Mouse (Mus musculus) MEL (cell line): ENCODE data around the gene Lix1l. TPM values are rescaled to one million over a fixed set of nuclear protein-coding genes. Genes with fewer than 3 reads are reported as not detected.

ENCODE experiments used
- DNase-seq: peaks from one replicate; pipeline ENCODE4 v3.0.0; 2011; ENCODE audit warnings: low read depth, low spot score
- H3K27ac ChIP-seq: 2 replicates; pipeline ENCODE4 v1.5.1; 2012; ENCODE audit warnings: low read depth, mild to moderate bottlenecking, control low read depth, low read length, moderate library complexity; ENCODE audit not compliant: control insufficient read depth
- H3K27me3 ChIP-seq, 2 experiments: fragments of 150-350 bp in 1 of 2; sonication (generic) in 1 of 2; 2 replicates each; pipeline ENCODE4 v1.6.1; 2012; ENCODE audit warnings: low read length in 2 of 2, mild to moderate bottlenecking in 2 of 2, improper control_type of control experiment in 1 of 2, moderate library complexity in 1 of 2; ENCODE audit not compliant: insufficient read depth in 2 of 2, control insufficient read depth in 1 of 2
- H3K36me3 ChIP-seq, 2 experiments: 2 replicates each; pipeline ENCODE4 v1.6.1; 2012 to 2014; ENCODE audit warnings: low read length in 2 of 2, improper control_type of control experiment in 1 of 2, inconsistent platforms in 1 of 2, mild to moderate bottlenecking in 1 of 2; ENCODE audit not compliant: insufficient read depth in 2 of 2, control insufficient read depth in 1 of 2
- H3K4me1 ChIP-seq, 2 experiments: fragments of 150-350 bp in 1 of 2; sonication (generic) in 1 of 2; 2 replicates each; pipeline ENCODE4 v1.6.1; 2012; ENCODE audit warnings: low read length in 2 of 2, improper control_type of control experiment in 1 of 2, mild to moderate bottlenecking in 1 of 2; ENCODE audit not compliant: insufficient read depth in 2 of 2, control insufficient read depth in 1 of 2
- H3K4me3 ChIP-seq, 2 experiments: fragments of 150-350 bp in 1 of 2; sonication (generic) in 1 of 2; 2 replicates each; pipeline ENCODE4 v1.5.1; 2012; ENCODE audit warnings: low read depth in 2 of 2, low read length in 2 of 2, mild to moderate bottlenecking in 2 of 2, moderate library complexity in 2 of 2, control low read depth in 1 of 2, improper control_type of control experiment in 1 of 2; ENCODE audit not compliant: control insufficient read depth in 1 of 2, insufficient read depth in 1 of 2
- H3K79me2 ChIP-seq: 2 replicates; pipeline ENCODE4 v1.6.1; 2012; ENCODE audit warnings: mild to moderate bottlenecking, low read length, moderate library complexity; ENCODE audit not compliant: control insufficient read depth, poor library complexity, insufficient read depth
- H3K9ac ChIP-seq: 2 replicates; pipeline ENCODE4 v1.6.1; 2012; ENCODE audit warnings: low read depth, mild to moderate bottlenecking, control low read depth, low read length, moderate library complexity; ENCODE audit not compliant: control insufficient read depth, poor library complexity, severe bottlenecking
- H3K9me3 ChIP-seq: fragments of 150-350 bp; sonication (generic); replicated peaks from 2 replicates; pipeline ENCODE4 v1.6.1; 2012; ENCODE audit warnings: mild to moderate bottlenecking, low read length, improper control_type of control experiment, moderate library complexity; ENCODE audit not compliant: insufficient read depth
- CHD1 ChIP-seq: IDR thresholded peaks from 2 replicates; pipeline ENCODE4 v1.6.1; 2012; ENCODE audit warnings: low read depth, mild to moderate bottlenecking, inconsistent platforms, low read length, improper control_type of control experiment
- CHD2 ChIP-seq: IDR thresholded peaks from 2 replicates; pipeline ENCODE4 v1.6.1; 2011; ENCODE audit warnings: low read length, improper control_type of control experiment
- CTCF ChIP-seq, 3 experiments: IDR thresholded peaks in 2 of 3; conservative IDR thresholded peaks in 1 of 3; 2 replicates each; pipeline ENCODE4 v1.5.1; 2011 to 2012; ENCODE audit warnings: low read length in 3 of 3, low read depth in 2 of 3, mild to moderate bottlenecking in 2 of 3, improper control_type of control experiment in 1 of 3, inconsistent platforms in 1 of 3, mixed read lengths in 1 of 3, moderate library complexity in 1 of 3; ENCODE audit not compliant: control insufficient read depth in 1 of 3, insufficient read depth in 1 of 3, poor library complexity in 1 of 3, severe bottlenecking in 1 of 3
- E2F4 ChIP-seq: IDR thresholded peaks from 2 replicates; pipeline ENCODE4 v1.6.1; 2011; ENCODE audit warnings: low read depth, low read length, improper control_type of control experiment, borderline replicate concordance
- ETS1 ChIP-seq: IDR thresholded peaks from 2 replicates; pipeline ENCODE4 v1.6.1; 2012; ENCODE audit warnings: low read depth, mild to moderate bottlenecking, inconsistent platforms, low read length, improper control_type of control experiment, moderate library complexity
- JUND ChIP-seq: IDR thresholded peaks from 2 replicates; pipeline ENCODE4 v1.6.1; 2011; ENCODE audit warnings: low read depth, mild to moderate bottlenecking, improper control_type of control experiment, low read length
- MAZ ChIP-seq: IDR thresholded peaks from 2 replicates; pipeline ENCODE4 v1.6.1; 2012; ENCODE audit warnings: low read depth, mild to moderate bottlenecking, inconsistent platforms, low read length, improper control_type of control experiment
- MEF2A ChIP-seq: IDR thresholded peaks from 2 replicates; pipeline ENCODE4 v1.6.1; 2014; ENCODE audit warnings: low read depth, mild to moderate bottlenecking, inconsistent platforms, low read length, improper control_type of control experiment; ENCODE audit not compliant: poor library complexity, insufficient replicate concordance, severe bottlenecking; ENCODE audit errors: extremely low read depth
- MXI1 ChIP-seq: IDR thresholded peaks from 2 replicates; pipeline ENCODE4 v1.6.1; 2011; ENCODE audit warnings: mild to moderate bottlenecking, low read depth, low read length, improper control_type of control experiment
- MYC ChIP-seq: IDR thresholded peaks from 2 replicates; pipeline ENCODE4 v1.6.1; 2011; ENCODE audit warnings: low read depth, mild to moderate bottlenecking, low read length, improper control_type of control experiment, moderate library complexity
- POLR2AphosphoS2 ChIP-seq: IDR thresholded peaks from 2 replicates; pipeline ENCODE4 v1.6.1; 2011; ENCODE audit warnings: low read length, improper control_type of control experiment
- RCOR1 ChIP-seq: IDR thresholded peaks from 2 replicates; pipeline ENCODE4 v1.6.1; 2012; ENCODE audit warnings: low read depth, mild to moderate bottlenecking, inconsistent platforms, low read length, improper control_type of control experiment
- SMC3 ChIP-seq: IDR thresholded peaks from 2 replicates; pipeline ENCODE4 v1.6.1; 2011; ENCODE audit warnings: low read depth, low read length, improper control_type of control experiment
- TAL1 ChIP-seq: IDR thresholded peaks from 2 replicates; pipeline ENCODE4 v1.6.1; 2012; ENCODE audit warnings: mild to moderate bottlenecking, inconsistent platforms, low read length, moderate library complexity, mixed read lengths
- TBP ChIP-seq: IDR thresholded peaks from 2 replicates; pipeline ENCODE4 v1.8.0; 2011; ENCODE audit warnings: low read depth, low read length, improper control_type of control experiment
- TCF12 ChIP-seq: IDR thresholded peaks from 2 replicates; pipeline ENCODE4 v1.6.1; 2014; ENCODE audit warnings: low read depth, mild to moderate bottlenecking, inconsistent platforms, low read length, improper control_type of control experiment, moderate library complexity
- ZC3H11A ChIP-seq: IDR thresholded peaks from 2 replicates; pipeline ENCODE4 v1.6.1; 2012; ENCODE audit warnings: low read depth, mild to moderate bottlenecking, inconsistent platforms, low read length, improper control_type of control experiment
- ZMIZ1 ChIP-seq: IDR thresholded peaks from 2 replicates; pipeline ENCODE4 v1.6.1; 2012; ENCODE audit warnings: low read depth, mild to moderate bottlenecking, inconsistent platforms, low read length, improper control_type of control experiment, moderate library complexity
- polyA plus RNA-seq, 2 experiments: library from polyadenylated mRNA; stranded (reverse) in 1 of 2; unstranded in 1 of 2; fragments of >175 nt in 1 of 2; fragments of >200 nt in 1 of 2; gene quantifications; 2 replicates each; pipeline versions ENCODE4 v1.2.1 to v1.2.4; 2012; ENCODE audit warnings: low replicate concordance in 2 of 2, low read depth in 1 of 2; ENCODE audit not compliant: insufficient read length in 2 of 2, insufficient read depth in 1 of 2, missing spikeins in 1 of 2
- total RNA-seq: library from RNA; depleted of rRNA; stranded (reverse); fragments of 300-350 nt; gene quantifications from 2 replicates; pipeline ENCODE4 v1.2.3, GENCODE M21; 2012

The Lix1l gene
- total and polyA plus RNA-seq, 3 experiments: 5.4 to 17.0 TPM; not detected in 1

DNA sequence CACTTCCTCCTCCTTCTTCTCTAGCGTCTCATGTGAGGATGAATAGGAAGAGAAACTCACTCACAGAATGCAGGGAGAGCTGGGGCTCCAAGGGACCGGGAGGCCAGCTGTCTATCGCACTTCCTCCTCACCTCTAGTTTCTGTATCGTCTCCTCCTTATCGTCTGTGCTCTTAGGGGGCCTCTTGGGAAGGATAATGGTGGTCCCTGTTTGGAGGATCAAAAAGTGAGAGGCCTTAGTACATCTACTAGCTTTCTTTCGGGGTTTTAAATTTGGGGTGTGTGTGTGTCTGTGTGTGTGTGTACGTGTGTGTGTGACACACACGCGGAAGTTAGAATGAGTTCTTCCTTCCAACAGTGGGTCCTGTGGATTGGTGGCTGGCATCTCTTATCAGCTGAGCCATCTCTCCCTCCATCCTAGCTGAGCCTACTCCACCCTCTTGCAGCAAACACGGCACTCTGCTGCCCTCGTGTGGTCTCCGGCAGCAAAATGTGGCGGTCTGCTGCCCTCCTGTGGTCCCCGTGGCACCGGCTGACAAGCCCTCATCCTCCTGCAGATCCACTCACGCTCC lies 21.0 kb upstream of the Lix1l start (continued):
- peak in 1 of 3 experiments; percentile 99; a peak in 4 of 6 replicates for TF ChIP-seq CTCF (IDR thresholded peaks at IDR 0.05 in 2 of 3, conservative IDR thresholded peaks at IDR 0.05 in 1 of 3; ENCODE audit: control insufficient read depth in 1 of 3, insufficient read depth in 1 of 3, low read depth in 2 of 3, low read length in 3 of 3, poor library complexity in 1 of 3, severe bottlenecking in 1 of 3)
- no peak for TF ChIP-seq CHD1
- peak; percentile 73 for TF ChIP-seq TBP
- peak; percentile 92 for TF ChIP-seq MXI1
- peak; percentile 100 for TF ChIP-seq ZC3H11A
- TF ChIP-seq ETS1: peak; percentile 68
- peak; percentile 57; the same call in 1 of the 2 replicates for TF ChIP-seq TCF12
- TF ChIP-seq ZMIZ1: no peak; the same call in 1 of the 2 replicates
- no peak for TF ChIP-seq MEF2A

DNA sequence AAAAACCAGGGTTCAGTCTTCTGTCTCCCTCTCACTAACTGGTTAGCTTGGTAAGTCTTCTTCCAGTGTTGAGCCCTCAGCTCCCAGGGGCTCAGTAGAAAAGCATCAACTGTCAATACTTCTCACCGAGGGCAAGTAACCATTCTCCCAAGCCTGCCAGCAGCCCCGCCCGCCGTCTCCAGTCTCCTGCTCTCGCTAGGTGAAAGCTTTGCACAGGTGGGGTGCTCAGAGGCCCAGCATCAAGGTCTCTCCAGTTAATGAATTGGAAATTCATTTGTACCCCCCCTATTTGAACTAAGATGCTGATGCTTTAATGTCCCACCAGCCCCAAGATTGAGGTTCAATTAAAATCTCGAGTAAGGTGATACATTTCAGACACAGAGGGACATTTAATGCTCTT lies 19.8 kb upstream of the Lix1l start:
- Histone ChIP-seq H3K27me3 (no peaks in the 10 kb centered on the region), H3K27ac (no peak overlapping the region), H3K4me1 (peaks cover 12 to 35% of the 10 kb centered on the region in 2 experiments), H3K9ac (no peak overlapping the region), H3K4me3 (no peak overlapping the region), H3K36me3 (peaks cover 0 to 29% of the 10 kb centered on the region in 2 experiments; a peak in 2 of 4 replicates), H3K79me2 (peaks cover 3% of the 10 kb centered on the region; the same call in 1 of the 2 replicates), H3K9me3 (no peaks in the 10 kb centered on the region)
- TF ChIP-seq JUND: no peak
- no peak for TF ChIP-seq POLR2AphosphoS2
- no peak for TF ChIP-seq TAL1
- no peak for TF ChIP-seq CHD1
- no peak for TF ChIP-seq ZMIZ1
- TF ChIP-seq CHD2: no peak; the same call in 1 of the 2 replicates
- no peak for TF ChIP-seq SMC3
- TF ChIP-seq E2F4: no peak
- TF ChIP-seq RCOR1: no peak
- TF ChIP-seq CTCF (IDR thresholded peaks at IDR 0.05 in 2 of 3, conservative IDR thresholded peaks at IDR 0.05 in 1 of 3; ENCODE audit: control insufficient read depth in 1 of 3, insufficient read depth in 1 of 3, low read depth in 2 of 3, low read length in 3 of 3, poor library complexity in 1 of 3, severe bottlenecking in 1 of 3): no peak
- TF ChIP-seq MAZ: no peak
- no peak for TF ChIP-seq MEF2A
- no peak for TF ChIP-seq TBP
- TF ChIP-seq MYC: no peak
- no peak for TF ChIP-seq MXI1
- TF ChIP-seq TCF12: no peak
- DNase-seq: no peak
